Mouse (Mus musculus): ENCODE measurements around the gene Padi1.

Gene Padi1

GRCm38 (mm10) chr4:140860767-140861147 lies 15.2 kb upstream of the Padi1 start:
- DNase-seq (ENCODE audit: low spot score): no peak

- no peak for DNase-seq (ENCODE audit: low spot score)
These were observed 14.7 kb upstream of the Padi1 start for GRCm38 (mm10) chr4:140860125-140860766.

- no peak for DNase-seq (ENCODE audit: low spot score)
These were observed 13.7 kb upstream of the Padi1 start for GRCm38 (mm10) chr4:140859291-140859690.

- no peak for DNase-seq (ENCODE audit: low spot score)
These were observed 12.2 kb upstream of the Padi1 start for GRCm38 (mm10) chr4:140857813-140858212.

- no peak for DNase-seq (ENCODE audit: low spot score)
These were observed 11.5 kb upstream of the Padi1 start for GRCm38 (mm10) chr4:140857041-140857440.

- no peak for DNase-seq (ENCODE audit: low spot score)
These were observed 9.6 kb upstream of the Padi1 start for GRCm38 (mm10) chr4:140855151-140855550.

- no peak for DNase-seq (ENCODE audit: low spot score)
These were observed 8.9 kb upstream of the Padi1 start for GRCm38 (mm10) chr4:140854455-140854864.

GRCm38 (mm10) chr4:140853626-140854025 lies 8.0 kb upstream of the Padi1 start:
- DNase-seq (ENCODE audit: low spot score): no peak

GRCm38 (mm10) chr4:140849310-140849709 lies 3.7 kb upstream of the Padi1 start:
- no peak for DNase-seq (ENCODE audit: low spot score)

GRCm38 (mm10) chr4:140844991-140845390 lies 587 bp downstream of the Padi1 start:
- no peak for DNase-seq (ENCODE audit: low spot score)

GRCm38 (mm10) chr4:140843670-140844280 lies 1.8 kb downstream of the Padi1 start:
- no peak for DNase-seq (ENCODE audit: low spot score)

- no peak for DNase-seq (ENCODE audit: low spot score)
These were observed 2.7 kb downstream of the Padi1 start for GRCm38 (mm10) chr4:140842909-140843308.

- DNase-seq (ENCODE audit: low spot score): no peak
These were observed 7.7 kb downstream of the Padi1 start for GRCm38 (mm10) chr4:140837879-140838278.

- no peak for DNase-seq (ENCODE audit: low spot score)
These were observed 9.2 kb downstream of the Padi1 start for GRCm38 (mm10) chr4:140836208-140836866.

GRCm38 (mm10) chr4:140835682-140836081 lies 9.9 kb downstream of the Padi1 start:
- DNase-seq (ENCODE audit: low spot score): no peak

- no peak for DNase-seq (ENCODE audit: low spot score)
These were observed 11.1 kb downstream of the Padi1 start for GRCm38 (mm10) chr4:140834327-140834934.

GRCm38 (mm10) chr4:140832821-140833220 lies 12.8 kb downstream of the Padi1 start:
- no peak for DNase-seq (ENCODE audit: low spot score)

- no peak for DNase-seq (ENCODE audit: low spot score)
These were observed 13.8 kb downstream of the Padi1 start for GRCm38 (mm10) chr4:140831808-140832207.

- no peak for DNase-seq (ENCODE audit: low spot score)
These were observed 18.3 kb downstream of the Padi1 start for GRCm38 (mm10) chr4:140827237-140827636.

- no peak for DNase-seq (ENCODE audit: low spot score)
These were observed 19.6 kb downstream of the Padi1 start for GRCm38 (mm10) chr4:140825942-140826341.

GRCm38 (mm10) chr4:140821988-140822387 lies 23.6 kb downstream of the Padi1 start:
- no peak for DNase-seq (ENCODE audit: low spot score)

- DNase-seq (ENCODE audit: low spot score): no peak
These were observed 28.2 kb downstream of the Padi1 start for GRCm38 (mm10) chr4:140817413-140817812.

All from ovary, postnatal 10 days (tissue).